Mouse (Mus musculus): ENCODE measurements at regions not wholly inside any gene's neighbourhood (a gene's known extent, or its start where the extent isn't known, plus 50 kb on each side); places are given as distances from the start of the nearest gene placed in this dataset.

- H3K27ac ChIP-seq (ENCODE audit: insufficient read depth, low read depth, low read length) = no peak overlapping the region
- no peak overlapping the region for H3K4me3 ChIP-seq (ENCODE audit: insufficient read depth, low read depth, low read length)
- no peak for TF ChIP-seq POLR2A (IDR thresholded peaks at IDR 0.05; ENCODE audit: insufficient read depth, low read depth, low read length)
- no peak for TF ChIP-seq CTCF (IDR thresholded peaks at IDR 0.05; ENCODE audit: insufficient read depth, low read depth, low read length)
- peaks cover 5% of the 10 kb centered on the region for H3K4me1 ChIP-seq (ENCODE audit: control insufficient read depth, insufficient read depth, low read length)
Measured at GRCm38 (mm10) chr6:140953256-140953655, 224.2 kb downstream of the Gm11077 start.

- H3K4me3 ChIP-seq (ENCODE audit: insufficient read depth, low read depth, low read length) = no peak overlapping the region
- H3K27ac ChIP-seq (ENCODE audit: insufficient read depth, low read depth, low read length) = no peak overlapping the region
- 41% methylated on average over 1 of the region's 1 CpGs for WGBS
- H3K4me1 ChIP-seq (ENCODE audit: control insufficient read depth, insufficient read depth, low read length) = peaks cover 5% of the 10 kb centered on the region
- TF ChIP-seq POLR2A (IDR thresholded peaks at IDR 0.05; ENCODE audit: insufficient read depth, low read depth, low read length) (no peak), CTCF (IDR thresholded peaks at IDR 0.05; ENCODE audit: insufficient read depth, low read depth, low read length) (no peak)
Measured at GRCm38 (mm10) chr6:140953721-140954120, 224.6 kb downstream of the Gm11077 start.

GRCm38 (mm10) chr6:140955751-140956521 is 226.9 kb downstream of the Gm11077 start:
- Histone ChIP-seq H3K4me1 (ENCODE audit: control insufficient read depth, insufficient read depth, low read length) (peaks cover 5% of the 10 kb centered on the region), H3K4me3 (ENCODE audit: insufficient read depth, low read depth, low read length) (no peak overlapping the region), H3K27ac (ENCODE audit: insufficient read depth, low read depth, low read length) (no peak overlapping the region)
- WGBS = 52% methylated on average over 13 of the region's 13 CpGs
- TF ChIP-seq POLR2A (IDR thresholded peaks at IDR 0.05; ENCODE audit: insufficient read depth, low read depth, low read length) = no peak
- no peak for TF ChIP-seq CTCF (IDR thresholded peaks at IDR 0.05; ENCODE audit: insufficient read depth, low read depth, low read length)

GRCm38 (mm10) chr6:140956522-140956863 is 227.4 kb downstream of the Gm11077 start:
- peaks cover 5% of the 10 kb centered on the region for H3K4me1 ChIP-seq (ENCODE audit: control insufficient read depth, insufficient read depth, low read length)
- WGBS = 84% methylated on average over 4 of the region's 4 CpGs
- TF ChIP-seq POLR2A (IDR thresholded peaks at IDR 0.05; ENCODE audit: insufficient read depth, low read depth, low read length) (no peak), CTCF (IDR thresholded peaks at IDR 0.05; ENCODE audit: insufficient read depth, low read depth, low read length) (no peak)
- H3K27ac ChIP-seq (ENCODE audit: insufficient read depth, low read depth, low read length) = no peak overlapping the region
- no peak overlapping the region for H3K4me3 ChIP-seq (ENCODE audit: insufficient read depth, low read depth, low read length)

- TF ChIP-seq CTCF (IDR thresholded peaks at IDR 0.05; ENCODE audit: insufficient read depth, low read depth, low read length) (no peak), POLR2A (IDR thresholded peaks at IDR 0.05; ENCODE audit: insufficient read depth, low read depth, low read length) (no peak)
- Histone ChIP-seq H3K27ac (ENCODE audit: insufficient read depth, low read depth, low read length) (no peak overlapping the region), H3K4me1 (ENCODE audit: control insufficient read depth, insufficient read depth, low read length) (peaks cover 6% of the 10 kb centered on the region; the same call in 1 of the 2 replicates), H3K4me3 (ENCODE audit: insufficient read depth, low read depth, low read length) (no peak overlapping the region)
- 51% methylated on average over 11 of the region's 11 CpGs for WGBS
Measured at GRCm38 (mm10) chr6:140961987-140962386, 232.9 kb downstream of the Gm11077 start.

GRCm38 (mm10) chr6:140962563-140962962 is 233.5 kb downstream of the Gm11077 start:
- 38% methylated on average over 4 of the region's 4 CpGs for WGBS
- H3K27ac ChIP-seq (ENCODE audit: insufficient read depth, low read depth, low read length) = no peak overlapping the region
- peaks cover 6% of the 10 kb centered on the region; the same call in 1 of the 2 replicates for H3K4me1 ChIP-seq (ENCODE audit: control insufficient read depth, insufficient read depth, low read length)
- TF ChIP-seq POLR2A (IDR thresholded peaks at IDR 0.05; ENCODE audit: insufficient read depth, low read depth, low read length) (no peak), CTCF (IDR thresholded peaks at IDR 0.05; ENCODE audit: insufficient read depth, low read depth, low read length) (no peak)
- H3K4me3 ChIP-seq (ENCODE audit: insufficient read depth, low read depth, low read length) = no peak overlapping the region

GRCm38 (mm10) chr6:140973732-140974131 is 244.6 kb downstream of the Gm11077 start:
- WGBS = 74% methylated on average over 6 of the region's 6 CpGs
- TF ChIP-seq POLR2A (IDR thresholded peaks at IDR 0.05; ENCODE audit: insufficient read depth, low read depth, low read length) (no peak), CTCF (IDR thresholded peaks at IDR 0.05; ENCODE audit: insufficient read depth, low read depth, low read length) (no peak)
- no peak overlapping the region for H3K4me3 ChIP-seq (ENCODE audit: insufficient read depth, low read depth, low read length)
- H3K27ac ChIP-seq (ENCODE audit: insufficient read depth, low read depth, low read length) = no peak overlapping the region
- H3K4me1 ChIP-seq (ENCODE audit: control insufficient read depth, insufficient read depth, low read length) = no peaks in the 10 kb centered on the region

- Histone ChIP-seq H3K27ac (ENCODE audit: insufficient read depth, low read depth, low read length) (no peak overlapping the region), H3K4me1 (ENCODE audit: control insufficient read depth, insufficient read depth, low read length) (no peaks in the 10 kb centered on the region), H3K4me3 (ENCODE audit: insufficient read depth, low read depth, low read length) (no peak overlapping the region)
- WGBS = 80% methylated on average over 5 of the region's 5 CpGs
- TF ChIP-seq CTCF (IDR thresholded peaks at IDR 0.05; ENCODE audit: insufficient read depth, low read depth, low read length) = no peak
- no peak for TF ChIP-seq POLR2A (IDR thresholded peaks at IDR 0.05; ENCODE audit: insufficient read depth, low read depth, low read length)
Measured at GRCm38 (mm10) chr6:140976989-140977388, 247.9 kb downstream of the Gm11077 start.

- no peak for TF ChIP-seq CTCF (IDR thresholded peaks at IDR 0.05; ENCODE audit: insufficient read depth, low read depth, low read length)
- no peak for TF ChIP-seq POLR2A (IDR thresholded peaks at IDR 0.05; ENCODE audit: insufficient read depth, low read depth, low read length)
- Histone ChIP-seq H3K27ac (ENCODE audit: insufficient read depth, low read depth, low read length) (no peak overlapping the region), H3K4me3 (ENCODE audit: insufficient read depth, low read depth, low read length) (no peak overlapping the region), H3K4me1 (ENCODE audit: control insufficient read depth, insufficient read depth, low read length) (no peaks in the 10 kb centered on the region)
- WGBS = 93% methylated on average over 8 of the region's 8 CpGs
Measured at GRCm38 (mm10) chr6:140983610-140984009, 254.5 kb downstream of the Gm11077 start.

Data from olfactory bulb, adult 2 months (tissue).